Mouse (Mus musculus): ENCODE measurements at regions not wholly inside any gene's neighbourhood (a gene's known extent, or its start where the extent isn't known, plus 50 kb on each side); places are given as distances from the start of the nearest gene placed in this dataset.

GRCm38 (mm10) chrX:11964428-11964827, 195.7 kb downstream of the Bcor start:
- TF ChIP-seq CTCF (conservative IDR thresholded peaks at IDR 0.05; ENCODE audit: low read length) (no peak), POU5F1 (IDR thresholded peaks at IDR 0.05; ENCODE audit: borderline replicate concordance, low read length) (no peak)
